Mouse (Mus musculus) embryonic facial prominence, embryonic 11.5 days (tissue): Measurements from ENCODE around the gene Plxna1. TPM values are rescaled to one million over a fixed set of nuclear protein-coding genes. Genes with fewer than 3 reads are reported as not detected.

Source experiments
- ATAC-seq: fragments of 200-750 bp; cut with Nextera tagmentation; replicated peaks from 2 replicates; pipeline ENCODE4 v1.8.0; 2017; ENCODE audit warnings: low read depth; ENCODE audit not compliant: insufficient number of reproducible peaks, low FRiP score, low TSS enrichment
- DNase-seq: peaks from one replicate; pipeline ENCODE4 v3.0.0-alpha.2; 2015; ENCODE audit warnings: low spot score
- H3K27ac ChIP-seq: fragments of 300-500 bp; sonication (generic); replicated peaks from 2 replicates; pipeline ENCODE4 v1.5.1; 2014; ENCODE audit warnings: mild to moderate bottlenecking, low read depth, low read length, control low read depth
- H3K27me3 ChIP-seq: fragments of 300-500 bp; sonication (generic); 2 replicates; pipeline ENCODE4 v1.6.1; 2014; ENCODE audit warnings: mild to moderate bottlenecking, low read length, moderate library complexity, mixed read lengths; ENCODE audit not compliant: control insufficient read depth, insufficient read depth
- H3K36me3 ChIP-seq: fragments of 300-500 bp; sonication (generic); replicated peaks from 2 replicates; pipeline ENCODE4 v1.6.1; 2014; ENCODE audit warnings: low read depth, mild to moderate bottlenecking, low read length, moderate library complexity, mixed read lengths; ENCODE audit not compliant: control insufficient read depth, insufficient read depth
- H3K4me1 ChIP-seq: fragments of 300-500 bp; sonication (generic); 2 replicates; pipeline ENCODE4 v1.6.1; 2014; ENCODE audit warnings: low read length, mixed read lengths; ENCODE audit not compliant: control insufficient read depth, insufficient read depth
- H3K4me2 ChIP-seq: fragments of 300-500 bp; sonication (generic); 2 replicates; pipeline ENCODE4 v1.6.1; 2014; ENCODE audit warnings: low read depth, mild to moderate bottlenecking, control low read depth, low read length, moderate library complexity
- H3K4me3 ChIP-seq: fragments of 300-500 bp; sonication (generic); 2 replicates; pipeline ENCODE4 v1.5.1; 2014; ENCODE audit warnings: low read depth, low read length, control low read depth
- H3K9ac ChIP-seq: fragments of 300-500 bp; sonication (generic); replicated peaks from 2 replicates; pipeline ENCODE4 v1.6.1; 2014; ENCODE audit warnings: mild to moderate bottlenecking, control low read depth, low read length
- H3K9me3 ChIP-seq: fragments of 300-500 bp; sonication (generic); replicated peaks from 2 replicates; pipeline ENCODE4 v1.6.1; 2016; ENCODE audit warnings: mild to moderate bottlenecking, low read length, inconsistent platforms, mixed read lengths; ENCODE audit not compliant: control insufficient read depth
- WGBS: fragments of 180-500 bp; shearing (Covaris S2); extraction: QIAGEN DNeasy Blood & Tissue Kit; methylation state at CpG from one replicate; pipeline ENCODE4 v1.1.7; 2014; 5-methylcytosine and 5-hydroxymethylcytosine counted together
- polyA plus RNA-seq: library from polyadenylated mRNA; unstranded; fragments of >200 nt; fragmentation: Nextera tagmentation; extraction: Ambion mirVana; gene quantifications from 2 replicates; pipeline ENCODE4 v1.2.1, GENCODE M21; 2014

The Plxna1 gene
- polyA plus RNA-seq, 1 experiment from 2014 or later, result 15.9 TPM

DNA sequence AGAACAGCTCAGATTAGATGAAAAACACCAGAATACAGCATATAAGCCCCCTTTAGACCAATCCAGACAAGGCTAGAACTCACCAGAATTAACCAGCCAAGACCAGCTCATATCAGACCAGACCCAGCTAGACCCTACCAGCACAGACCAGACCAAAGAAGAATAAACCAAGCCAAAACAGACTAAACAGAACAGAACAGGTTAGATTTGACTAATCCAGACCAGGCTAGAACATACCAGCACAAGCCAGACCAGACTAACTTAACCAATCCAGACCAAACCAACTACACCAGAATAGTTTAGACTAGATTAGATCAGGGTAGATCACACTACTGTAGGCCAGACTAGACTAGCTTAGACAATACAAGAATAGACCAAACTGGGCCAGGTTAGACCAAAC is 77.3 kb downstream of the Plxna1 start:
- H3K4me3 ChIP-seq, result no peak overlapping the region
- H3K4me1 ChIP-seq, result no peaks in the 10 kb centered on the region; the same call in 1 of the 2 replicates
- no peak overlapping the region for H3K9ac ChIP-seq
- DNase-seq, result no peak
- no peak overlapping the region for H3K27ac ChIP-seq
- H3K4me2 ChIP-seq, result no peak overlapping the region
- no peaks in the 10 kb centered on the region for H3K27me3 ChIP-seq
- peaks cover 3% of the 10 kb centered on the region; the same call in 1 of the 2 replicates for H3K9me3 ChIP-seq
- ATAC-seq, result no peak
- no peaks in the 10 kb centered on the region for H3K36me3 ChIP-seq

DNA sequence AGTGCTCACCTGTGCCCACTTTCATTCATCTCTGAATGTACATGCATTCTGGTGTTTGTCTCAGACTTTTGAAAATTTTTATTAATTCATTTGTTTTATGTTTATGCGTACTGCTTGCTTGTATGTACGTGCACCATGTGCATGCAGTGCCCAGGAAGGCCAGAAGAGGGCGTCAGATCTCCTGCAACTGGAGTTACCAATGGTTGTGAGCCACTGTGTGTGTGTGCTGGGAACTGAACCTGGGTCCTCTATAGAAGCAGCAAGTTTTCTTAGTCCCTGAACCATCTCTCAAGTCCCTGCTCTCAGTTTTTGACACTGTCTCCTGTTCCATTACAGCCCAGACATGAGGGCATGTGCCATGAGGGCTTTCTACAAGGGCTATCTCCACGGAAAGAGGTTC is 79.3 kb downstream of the Plxna1 start:
- no peak for ATAC-seq
- H3K4me1 ChIP-seq, result no peaks in the 10 kb centered on the region; the same call in 1 of the 2 replicates
- DNase-seq, result no peak
- H3K27ac ChIP-seq, result no peak overlapping the region
- no peak overlapping the region for H3K9ac ChIP-seq
- H3K4me3 ChIP-seq, result no peak overlapping the region
- H3K9me3 ChIP-seq, result peaks cover 3% of the 10 kb centered on the region; the same call in 1 of the 2 replicates
- no peaks in the 10 kb centered on the region for H3K27me3 ChIP-seq
- 89% methylated on average over 4 of the region's 4 CpGs for WGBS
- no peaks in the 10 kb centered on the region for H3K36me3 ChIP-seq
- H3K4me2 ChIP-seq, result no peak overlapping the region

DNA sequence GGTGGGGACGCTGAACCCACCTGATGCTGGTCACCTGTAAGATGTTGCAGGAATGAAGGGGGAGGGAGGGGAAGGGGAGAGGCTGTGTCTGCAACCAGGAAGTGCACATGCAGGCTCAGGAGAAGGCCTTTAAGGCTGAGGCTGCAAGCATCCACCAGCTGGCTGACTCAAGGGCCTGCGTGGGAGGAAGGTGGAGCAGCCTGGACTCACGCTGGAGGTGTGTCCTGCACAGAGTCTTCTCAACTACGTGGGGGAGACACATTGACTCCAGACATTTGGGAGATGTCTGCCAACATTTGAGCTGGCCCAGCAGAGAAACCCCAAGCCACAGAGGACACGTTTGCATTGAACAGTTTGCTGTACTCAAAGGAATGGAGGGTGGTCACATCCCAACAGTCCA is 79.8 kb downstream of the Plxna1 start:
- no peak overlapping the region for H3K27ac ChIP-seq
- DNase-seq (no peak), ATAC-seq (no peak)
- H3K27me3 ChIP-seq, result no peaks in the 10 kb centered on the region
- H3K4me2 ChIP-seq, result no peak overlapping the region
- H3K36me3 ChIP-seq, result no peaks in the 10 kb centered on the region
- peaks cover 3% of the 10 kb centered on the region; the same call in 1 of the 2 replicates for H3K9me3 ChIP-seq
- WGBS, result 54% methylated on average over 5 of the region's 5 CpGs
- H3K4me1 ChIP-seq, result no peaks in the 10 kb centered on the region; the same call in 1 of the 2 replicates
- H3K4me3 ChIP-seq, result no peak overlapping the region
- no peak overlapping the region for H3K9ac ChIP-seq

DNA sequence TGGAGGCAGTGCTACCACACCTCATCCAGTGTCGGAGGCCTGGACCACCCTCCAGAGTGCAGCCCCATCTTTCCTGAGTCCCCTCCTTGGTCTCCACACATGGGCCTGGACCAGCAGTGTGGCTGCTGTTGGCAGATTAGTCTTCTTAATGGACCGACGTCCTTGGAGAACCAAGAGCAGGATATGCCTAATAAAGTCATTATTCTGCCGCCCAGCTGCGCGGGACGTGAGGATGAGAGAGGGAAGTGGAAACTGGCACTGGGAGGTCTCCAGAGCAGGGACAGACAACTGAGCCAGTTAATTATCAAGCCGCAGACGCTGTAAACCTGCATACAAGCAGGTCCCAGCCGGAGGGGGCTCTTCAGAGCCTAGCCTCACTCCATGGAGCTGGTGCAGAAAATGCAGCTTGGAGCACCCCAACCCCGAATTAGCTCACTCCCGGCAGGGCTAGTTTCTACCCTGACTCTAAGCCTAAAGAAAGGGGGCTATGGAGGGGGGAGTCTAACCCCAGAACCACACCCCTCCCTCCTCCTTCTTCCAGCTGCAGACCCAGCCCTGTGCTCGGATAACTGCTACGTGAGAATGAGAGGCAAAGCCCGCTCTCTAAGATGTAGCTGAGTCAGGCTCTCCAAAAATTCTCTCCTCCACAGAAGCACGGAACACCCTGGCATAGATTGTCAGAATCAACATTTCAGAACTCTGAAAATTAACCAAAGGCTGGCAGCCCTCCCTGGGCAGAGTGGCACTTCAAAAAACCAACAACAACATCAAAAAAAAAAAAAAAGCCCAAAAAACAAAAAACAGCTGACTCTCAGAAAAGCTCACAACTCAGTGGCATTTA is 80.7 kb downstream of the Plxna1 start:
- Histone ChIP-seq H3K36me3 (no peaks in the 10 kb centered on the region), H3K4me1 (no peaks in the 10 kb centered on the region; the same call in 1 of the 2 replicates), H3K4me3 (no peak overlapping the region), H3K9ac (no peak overlapping the region), H3K27me3 (no peaks in the 10 kb centered on the region), H3K4me2 (no peak overlapping the region), H3K27ac (no peak overlapping the region), H3K9me3 (peaks cover 3% of the 10 kb centered on the region; the same call in 1 of the 2 replicates)
- no peak for DNase-seq
- 0 out of 2 replicates have a peak, but pooled peaks have one; percentile 40 for ATAC-seq
- WGBS, result 23% methylated on average over 16 of the region's 16 CpGs

DNA sequence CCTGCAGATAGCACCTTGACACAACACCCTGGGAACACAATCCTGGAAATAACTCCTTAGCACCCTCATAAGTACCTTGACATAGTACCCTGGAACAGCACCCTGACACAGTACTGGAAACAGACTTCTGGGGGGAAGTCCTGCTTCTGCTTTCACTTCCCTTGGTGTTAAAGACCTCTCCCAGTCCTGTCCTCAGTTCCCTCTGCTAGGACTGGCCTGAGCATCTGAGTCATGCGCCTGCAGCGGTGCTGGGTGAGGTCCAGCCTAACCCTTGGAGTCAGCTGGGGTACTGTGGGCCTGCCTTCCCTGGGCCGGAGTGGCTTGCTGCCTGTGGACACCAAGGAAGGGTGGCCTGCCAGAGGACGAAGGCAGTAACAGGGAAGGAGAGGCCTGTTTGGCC is 81.9 kb downstream of the Plxna1 start:
- no peak for DNase-seq
- peaks cover 3% of the 10 kb centered on the region; the same call in 1 of the 2 replicates for H3K9me3 ChIP-seq
- H3K27ac ChIP-seq, result no peak overlapping the region
- H3K27me3 ChIP-seq, result no peaks in the 10 kb centered on the region
- ATAC-seq, result no peak
- H3K36me3 ChIP-seq, result no peaks in the 10 kb centered on the region
- no peak overlapping the region for H3K4me2 ChIP-seq
- no peak overlapping the region for H3K4me3 ChIP-seq
- 85% methylated on average over 4 of the region's 4 CpGs for WGBS
- no peaks in the 10 kb centered on the region for H3K4me1 ChIP-seq
- no peak overlapping the region for H3K9ac ChIP-seq

DNA sequence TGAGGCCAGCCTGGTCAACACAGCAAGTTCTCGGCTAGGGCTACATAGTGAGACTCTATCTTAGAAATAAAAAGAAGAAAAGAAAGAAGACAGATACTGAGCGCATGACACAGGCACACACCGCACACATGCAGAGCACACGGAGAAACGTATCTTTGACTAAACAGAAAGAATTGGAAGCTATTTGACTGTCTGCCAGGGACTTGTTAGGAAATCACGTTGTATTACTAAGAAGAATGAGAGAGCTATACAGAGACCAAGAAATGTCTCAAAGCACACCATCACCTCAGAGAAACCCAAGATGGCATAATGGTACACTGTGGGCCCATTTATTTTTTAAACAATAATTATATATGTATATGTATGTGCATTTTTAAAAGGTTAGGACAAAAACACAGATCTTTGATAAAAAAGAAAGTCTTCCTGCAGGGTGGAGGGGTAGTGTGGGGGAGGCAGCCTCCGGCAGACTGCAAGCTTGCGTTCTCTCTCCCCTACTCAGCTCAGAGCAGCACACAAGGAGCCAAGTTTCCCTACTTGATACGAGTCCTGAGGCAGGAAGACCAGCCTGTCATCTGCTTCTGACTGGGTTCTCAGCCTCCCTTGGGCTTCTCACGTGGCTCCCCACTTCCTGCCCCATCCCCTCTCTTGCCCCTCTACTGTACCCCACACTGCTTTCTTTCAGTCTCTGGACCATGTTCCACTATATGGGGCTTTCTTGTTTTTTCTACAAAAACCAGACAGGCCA is 90.5 kb downstream of the Plxna1 start:
- no peak overlapping the region for H3K27ac ChIP-seq
- no peaks in the 10 kb centered on the region for H3K4me1 ChIP-seq
- H3K36me3 ChIP-seq, result no peaks in the 10 kb centered on the region
- no peaks in the 10 kb centered on the region for H3K9me3 ChIP-seq
- H3K4me3 ChIP-seq, result no peak overlapping the region
- no peak for ATAC-seq
- no peaks in the 10 kb centered on the region for H3K27me3 ChIP-seq
- no peak overlapping the region for H3K9ac ChIP-seq
- no peak for DNase-seq
- 72% methylated on average over 10 of the region's 10 CpGs for WGBS
- H3K4me2 ChIP-seq, result no peak overlapping the region

DNA sequence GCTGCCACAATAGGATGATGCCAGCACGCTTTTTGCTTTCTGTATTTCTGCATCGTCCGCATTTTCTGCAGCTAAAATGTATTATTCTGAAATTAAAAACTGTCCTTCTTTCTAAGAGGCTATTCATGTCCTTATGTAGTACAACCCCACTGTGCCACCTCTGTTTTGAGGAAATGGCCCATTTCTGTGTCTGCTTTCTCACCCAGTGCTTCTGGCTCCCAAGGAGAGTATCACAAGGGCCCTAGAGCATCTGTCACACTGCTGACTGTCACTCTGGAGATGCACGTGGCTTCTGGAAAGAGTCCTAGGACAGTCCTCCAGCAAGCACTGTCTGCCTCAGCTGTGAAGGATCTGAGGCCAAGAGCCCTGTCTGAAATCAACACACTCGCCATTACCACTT is 95.2 kb downstream of the Plxna1 start:
- Histone ChIP-seq H3K27me3 (no peaks in the 10 kb centered on the region), H3K36me3 (no peaks in the 10 kb centered on the region), H3K4me2 (no peak overlapping the region), H3K9me3 (no peaks in the 10 kb centered on the region), H3K9ac (no peak overlapping the region), H3K27ac (no peak overlapping the region), H3K4me1 (no peaks in the 10 kb centered on the region), H3K4me3 (no peak overlapping the region)
- ATAC-seq (no peak), DNase-seq (no peak)
- WGBS, result 82% methylated on average over 5 of the region's 5 CpGs
